Mouse (Mus musculus): Measurements from ENCODE around the gene Ifnl3. TPM values are rescaled to one million over a fixed set of nuclear protein-coding genes. Genes with fewer than 3 reads are reported as not detected.

Ifnl3 gene
- not detected for polyA plus RNA-seq (2014; fragmentation: Illumina TruSeq; extraction: RNeasy Lipid Tissue Mini Kit (QIAGEN cat#74804); ENCODE audit: low read depth, low replicate concordance)

GRCm38 (mm10) chr7:28522536-28522935, at the start of gene Ifnl3:
Ifnl3 (plus strand) TSS chr7:28522836.

GRCm38 (mm10) chr7:28510405-28510974, 12.1 kb upstream of the Ifnl3 start, which contains the start of gene Ifnl2:
Ifnl2 (minus strand) TSS chr7:28510455.

GRCm38 (mm10) chr7:28540526-28540925, 17.9 kb downstream of the Ifnl3 start, which contains the start of gene Sycn:
Sycn (plus strand) TSS chr7:28540885.

GRCm38 (mm10) chr7:28547154-28547553, 24.5 kb downstream of the Ifnl3 start, which contains the start of gene Nccrp1:
Nccrp1 (minus strand) TSS chr7:28547254.

Other genes with a start within 250 kb of the Ifnl3 start
- gene Eid2b, start 245.1 kb upstream of the Ifnl3 start, polyA plus RNA-seq (2014; fragmentation: Illumina TruSeq; extraction: RNeasy Lipid Tissue Mini Kit (QIAGEN cat#74804); ENCODE audit: low read depth, low replicate concordance): 7.6 TPM
- 3.1 TPM for gene Selenov, start 231.7 kb upstream of the Ifnl3 start, polyA plus RNA-seq (2014; fragmentation: Illumina TruSeq; extraction: RNeasy Lipid Tissue Mini Kit (QIAGEN cat#74804); ENCODE audit: low read depth, low replicate concordance)
- 0.20 TPM for gene Dll3, start 220.6 kb upstream of the Ifnl3 start, polyA plus RNA-seq (2014; fragmentation: Illumina TruSeq; extraction: RNeasy Lipid Tissue Mini Kit (QIAGEN cat#74804); ENCODE audit: low read depth, low replicate concordance)
- gene Timm50, start 210.8 kb upstream of the Ifnl3 start, polyA plus RNA-seq (2014; fragmentation: Illumina TruSeq; extraction: RNeasy Lipid Tissue Mini Kit (QIAGEN cat#74804); ENCODE audit: low read depth, low replicate concordance): 43.6 TPM
- 76.7 TPM for gene Supt5, start 184.1 kb upstream of the Ifnl3 start, polyA plus RNA-seq (2014; fragmentation: Illumina TruSeq; extraction: RNeasy Lipid Tissue Mini Kit (QIAGEN cat#74804); ENCODE audit: low read depth, low replicate concordance)
- gene Rps16, start 172.2 kb upstream of the Ifnl3 start, polyA plus RNA-seq (2014; fragmentation: Illumina TruSeq; extraction: RNeasy Lipid Tissue Mini Kit (QIAGEN cat#74804); ENCODE audit: low read depth, low replicate concordance): 1,121 TPM
- 23.5 TPM for gene Plekhg2, start 150.2 kb upstream of the Ifnl3 start, polyA plus RNA-seq (2014; fragmentation: Illumina TruSeq; extraction: RNeasy Lipid Tissue Mini Kit (QIAGEN cat#74804); ENCODE audit: low read depth, low replicate concordance)
- gene Zfp36, start 142.6 kb upstream of the Ifnl3 start, polyA plus RNA-seq (2014; fragmentation: Illumina TruSeq; extraction: RNeasy Lipid Tissue Mini Kit (QIAGEN cat#74804); ENCODE audit: low read depth, low replicate concordance): 66.5 TPM
- gene Med29, start 130.1 kb upstream of the Ifnl3 start, polyA plus RNA-seq (2014; fragmentation: Illumina TruSeq; extraction: RNeasy Lipid Tissue Mini Kit (QIAGEN cat#74804); ENCODE audit: low read depth, low replicate concordance): 22.5 TPM
- gene Paf1, start 129.9 kb upstream of the Ifnl3 start, polyA plus RNA-seq (2014; fragmentation: Illumina TruSeq; extraction: RNeasy Lipid Tissue Mini Kit (QIAGEN cat#74804); ENCODE audit: low read depth, low replicate concordance): 104 TPM
- 22.6 TPM for gene Gmfg, start 85.4 kb upstream of the Ifnl3 start, polyA plus RNA-seq (2014; fragmentation: Illumina TruSeq; extraction: RNeasy Lipid Tissue Mini Kit (QIAGEN cat#74804); ENCODE audit: low read depth, low replicate concordance)
- 3.8 TPM for gene Lrfn1, start 70.9 kb upstream of the Ifnl3 start, polyA plus RNA-seq (2014; fragmentation: Illumina TruSeq; extraction: RNeasy Lipid Tissue Mini Kit (QIAGEN cat#74804); ENCODE audit: low read depth, low replicate concordance)
- not detected for gene Ifnl2, start 12.4 kb upstream of the Ifnl3 start, polyA plus RNA-seq (2014; fragmentation: Illumina TruSeq; extraction: RNeasy Lipid Tissue Mini Kit (QIAGEN cat#74804); ENCODE audit: low read depth, low replicate concordance)
- gene Sycn, start 18.0 kb downstream of the Ifnl3 start, polyA plus RNA-seq (2014; fragmentation: Illumina TruSeq; extraction: RNeasy Lipid Tissue Mini Kit (QIAGEN cat#74804); ENCODE audit: low read depth, low replicate concordance): 0.72 TPM
- gene Nccrp1, start 24.4 kb downstream of the Ifnl3 start, polyA plus RNA-seq (2014; fragmentation: Illumina TruSeq; extraction: RNeasy Lipid Tissue Mini Kit (QIAGEN cat#74804); ENCODE audit: low read depth, low replicate concordance): 0.66 TPM
- gene Samd4b, start 75.3 kb downstream of the Ifnl3 start, polyA plus RNA-seq (2014; fragmentation: Illumina TruSeq; extraction: RNeasy Lipid Tissue Mini Kit (QIAGEN cat#74804); ENCODE audit: low read depth, low replicate concordance): 40.2 TPM
- 27.4 TPM for gene Pak4, start 75.3 kb downstream of the Ifnl3 start, polyA plus RNA-seq (2014; fragmentation: Illumina TruSeq; extraction: RNeasy Lipid Tissue Mini Kit (QIAGEN cat#74804); ENCODE audit: low read depth, low replicate concordance)
- not detected for gene Acp7, start 108.5 kb downstream of the Ifnl3 start, polyA plus RNA-seq (2014; fragmentation: Illumina TruSeq; extraction: RNeasy Lipid Tissue Mini Kit (QIAGEN cat#74804); ENCODE audit: low read depth, low replicate concordance)
- gene Fbxo27, start 170.0 kb downstream of the Ifnl3 start, polyA plus RNA-seq (2014; fragmentation: Illumina TruSeq; extraction: RNeasy Lipid Tissue Mini Kit (QIAGEN cat#74804); ENCODE audit: low read depth, low replicate concordance): 0.66 TPM
- gene Fbxo17, start 194.0 kb downstream of the Ifnl3 start, polyA plus RNA-seq (2014; fragmentation: Illumina TruSeq; extraction: RNeasy Lipid Tissue Mini Kit (QIAGEN cat#74804); ENCODE audit: low read depth, low replicate concordance): 1.5 TPM
- 76.4 TPM for gene Mrps12, start 219.0 kb downstream of the Ifnl3 start, polyA plus RNA-seq (2014; fragmentation: Illumina TruSeq; extraction: RNeasy Lipid Tissue Mini Kit (QIAGEN cat#74804); ENCODE audit: low read depth, low replicate concordance)
- 6.2 TPM for gene Sars2, start 219.2 kb downstream of the Ifnl3 start, polyA plus RNA-seq (2014; fragmentation: Illumina TruSeq; extraction: RNeasy Lipid Tissue Mini Kit (QIAGEN cat#74804); ENCODE audit: low read depth, low replicate concordance)
- gene Ccer2, start 233.3 kb downstream of the Ifnl3 start, polyA plus RNA-seq (2014; fragmentation: Illumina TruSeq; extraction: RNeasy Lipid Tissue Mini Kit (QIAGEN cat#74804); ENCODE audit: low read depth, low replicate concordance): not detected
- gene Sirt2, start 243.9 kb downstream of the Ifnl3 start, polyA plus RNA-seq (2014; fragmentation: Illumina TruSeq; extraction: RNeasy Lipid Tissue Mini Kit (QIAGEN cat#74804); ENCODE audit: low read depth, low replicate concordance): 88.9 TPM
- gene Nfkbib, start 244.7 kb downstream of the Ifnl3 start, polyA plus RNA-seq (2014; fragmentation: Illumina TruSeq; extraction: RNeasy Lipid Tissue Mini Kit (QIAGEN cat#74804); ENCODE audit: low read depth, low replicate concordance): 36.6 TPM